Mouse (Mus musculus): Measurements from ENCODE around the gene Hes7. TPM values are rescaled to one million over a fixed set of nuclear protein-coding genes. Genes with fewer than 3 reads are reported as not detected.
A peak's percentile ranks its signal among the peaks of the same experiment; 100 is the strongest.

The Hes7 gene
- polyA plus RNA-seq, 1 experiment from 2014 or later: 0.29 TPM

DNA sequence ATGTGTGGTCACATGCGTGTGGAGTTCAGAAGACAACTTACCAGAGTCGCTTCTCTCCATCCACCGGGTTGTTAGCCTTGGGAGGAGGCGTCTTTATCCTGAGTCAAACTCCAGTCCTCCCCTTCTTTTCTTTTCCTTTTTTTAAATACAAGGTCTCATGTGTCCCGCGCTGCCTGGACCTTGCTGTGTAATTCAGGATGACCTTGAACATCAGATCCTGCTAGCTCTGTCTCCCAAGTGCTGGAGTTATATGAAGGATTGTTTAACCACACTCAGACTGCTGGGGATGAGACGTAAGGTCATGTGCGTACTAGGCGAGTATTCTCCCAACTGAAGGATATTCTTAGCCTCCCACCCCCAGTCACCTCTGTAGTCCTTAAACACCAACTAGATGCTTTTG is 42.9 kb upstream of the Hes7 start:
- Histone ChIP-seq H3K27ac (replicated peaks) (no peak overlapping the region), H3K36me3 (ENCODE audit: control insufficient read depth, insufficient read depth, low read length) (no peaks in the 10 kb centered on the region), H3K9me3 (ENCODE audit: control insufficient read depth, low read length) (no peaks in the 10 kb centered on the region), H3K4me2 (replicated peaks; ENCODE audit: low read depth) (no peak overlapping the region), H3K27me3 (ENCODE audit: control insufficient read depth, insufficient read depth, low read length) (no peaks in the 10 kb centered on the region), H3K4me1 (replicated peaks; ENCODE audit: control insufficient read depth, insufficient read depth) (no peaks in the 10 kb centered on the region), H3K4me3 (ENCODE audit: low read depth, low read length) (no peak overlapping the region), H3K9ac (ENCODE audit: low read length) (no peak overlapping the region)
- ATAC-seq (ENCODE audit: low FRiP score, low TSS enrichment) (no peak), DNase-seq (ENCODE audit: low spot score) (no peak)
- WGBS: 79% methylated on average over 9 of the region's 9 CpGs
- TF ChIP-seq EP300 (optimal IDR thresholded peaks at IDR 0.05): no peak
- no peak for TF ChIP-seq CTCF (IDR thresholded peaks at IDR 0.05; ENCODE audit: low read depth)

DNA sequence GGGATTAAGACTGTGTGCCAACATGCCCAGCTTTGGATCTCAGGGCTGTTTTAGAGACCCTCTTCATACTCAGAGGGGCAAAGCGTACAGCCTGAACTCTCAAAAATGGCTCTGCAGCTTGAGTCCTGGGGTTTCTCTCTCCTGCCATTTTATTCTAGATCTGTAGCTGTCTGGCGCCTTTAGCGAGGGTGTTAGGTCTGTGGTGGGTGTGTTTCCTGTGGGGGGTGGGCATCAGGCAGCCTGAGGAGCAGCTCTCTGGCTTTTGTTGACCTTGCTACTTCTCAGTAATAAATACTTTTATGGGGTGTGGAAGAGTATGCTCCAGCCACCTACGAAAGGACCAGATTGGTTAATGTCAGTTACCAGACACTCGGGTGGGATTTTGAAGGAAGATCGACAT is 42.2 kb upstream of the Hes7 start:
- no peaks in the 10 kb centered on the region for H3K36me3 ChIP-seq (ENCODE audit: control insufficient read depth, insufficient read depth, low read length)
- DNase-seq (ENCODE audit: low spot score) (no peak), ATAC-seq (ENCODE audit: low FRiP score, low TSS enrichment) (no peak)
- no peaks in the 10 kb centered on the region for H3K27me3 ChIP-seq (ENCODE audit: control insufficient read depth, insufficient read depth, low read length)
- H3K9ac ChIP-seq (ENCODE audit: low read length): no peak overlapping the region
- H3K9me3 ChIP-seq (ENCODE audit: control insufficient read depth, low read length): no peaks in the 10 kb centered on the region
- TF ChIP-seq CTCF (IDR thresholded peaks at IDR 0.05; ENCODE audit: low read depth): no peak
- no peak for TF ChIP-seq EP300 (optimal IDR thresholded peaks at IDR 0.05)
- no peak overlapping the region for H3K4me2 ChIP-seq (replicated peaks; ENCODE audit: low read depth)
- WGBS: 73% methylated on average over 6 of the region's 6 CpGs
- no peaks in the 10 kb centered on the region for H3K4me1 ChIP-seq (replicated peaks; ENCODE audit: control insufficient read depth, insufficient read depth)
- H3K4me3 ChIP-seq (ENCODE audit: low read depth, low read length): no peak overlapping the region
- H3K27ac ChIP-seq (replicated peaks): no peak overlapping the region

DNA sequence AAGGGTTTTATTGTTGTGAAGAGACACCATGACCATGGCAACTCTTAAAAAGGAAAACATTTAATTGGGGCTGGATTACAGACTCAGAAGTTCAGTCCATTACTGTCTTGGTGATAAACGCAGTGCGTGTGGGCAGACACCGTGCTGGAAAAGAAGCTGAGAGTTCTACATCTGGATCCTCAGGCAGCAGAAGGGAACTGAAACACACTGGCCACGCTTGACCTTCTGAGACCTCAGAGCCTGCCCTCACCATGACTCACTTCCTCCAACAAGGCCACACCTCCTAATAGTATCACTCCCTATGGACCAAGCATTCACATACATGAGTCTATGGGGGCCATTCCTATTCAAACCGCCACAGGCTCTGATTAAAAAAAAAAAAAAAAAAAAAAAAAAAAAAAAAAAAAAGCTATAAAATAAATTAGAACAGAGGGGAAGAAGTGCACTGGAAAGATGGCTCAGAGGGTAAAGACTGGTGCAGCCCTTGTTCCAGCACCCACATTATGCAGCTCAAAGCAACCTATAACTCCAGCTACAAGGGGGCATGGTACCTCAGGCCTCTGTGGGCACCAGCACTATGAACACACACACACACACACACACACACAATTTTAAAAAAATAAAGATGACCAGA is 41.3 kb upstream of the Hes7 start:
- no peaks in the 10 kb centered on the region for H3K9me3 ChIP-seq (ENCODE audit: control insufficient read depth, low read length)
- no peak overlapping the region for H3K27ac ChIP-seq (replicated peaks)
- ATAC-seq (ENCODE audit: low FRiP score, low TSS enrichment) (peak; percentile 58), DNase-seq (ENCODE audit: low spot score) (no peak)
- H3K4me3 ChIP-seq (ENCODE audit: low read depth, low read length): no peak overlapping the region
- 58% methylated on average over 5 of the region's 5 CpGs for whole genome bisulfite sequencing
- no peak overlapping the region for H3K4me2 ChIP-seq (replicated peaks; ENCODE audit: low read depth)
- no peaks in the 10 kb centered on the region for H3K27me3 ChIP-seq (ENCODE audit: control insufficient read depth, insufficient read depth, low read length)
- no peak overlapping the region for H3K9ac ChIP-seq (ENCODE audit: low read length)
- H3K4me1 ChIP-seq (replicated peaks; ENCODE audit: control insufficient read depth, insufficient read depth): no peaks in the 10 kb centered on the region
- H3K36me3 ChIP-seq (ENCODE audit: control insufficient read depth, insufficient read depth, low read length): no peaks in the 10 kb centered on the region
- TF ChIP-seq EP300 (optimal IDR thresholded peaks at IDR 0.05): no peak
- no peak for TF ChIP-seq CTCF (IDR thresholded peaks at IDR 0.05; ENCODE audit: low read depth)

DNA sequence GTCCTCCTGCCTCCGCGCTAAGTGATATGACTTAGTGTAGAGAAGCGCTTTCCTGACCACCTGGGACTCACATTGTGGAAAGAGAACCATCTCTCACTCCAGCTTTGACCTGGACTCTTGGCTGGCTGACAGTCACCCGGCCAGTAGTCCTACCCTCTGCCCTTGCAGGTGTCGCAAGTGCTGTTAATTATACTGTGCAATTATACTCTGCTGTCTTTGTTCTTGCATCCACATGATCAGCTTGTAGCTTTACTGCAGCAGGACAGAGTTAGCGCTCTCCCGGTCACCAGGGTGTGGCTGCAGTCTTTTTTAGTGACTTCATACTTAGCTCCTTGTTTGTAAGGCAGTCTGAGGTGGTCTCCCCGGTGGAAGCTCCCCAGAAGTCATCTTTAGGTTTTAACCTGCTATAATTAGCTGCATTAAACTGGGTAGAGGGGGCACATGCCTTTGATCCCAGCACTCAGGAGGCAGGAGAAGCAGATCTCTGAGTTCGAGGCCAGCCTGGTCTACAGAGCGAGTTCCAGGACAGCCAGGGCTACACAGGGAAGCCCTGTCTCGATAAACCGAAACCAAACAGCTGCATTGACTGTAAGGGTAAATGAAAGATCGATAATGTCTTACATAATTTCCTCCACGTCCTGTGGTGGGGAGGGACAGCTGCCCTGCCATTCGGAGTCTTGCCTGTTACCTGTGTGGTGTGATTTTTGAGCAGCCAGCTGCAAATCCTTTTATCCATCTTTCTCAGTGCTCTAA is 39.9 kb upstream of the Hes7 start:
- H3K4me3 ChIP-seq (ENCODE audit: low read depth, low read length): no peak overlapping the region
- H3K4me1 ChIP-seq (replicated peaks; ENCODE audit: control insufficient read depth, insufficient read depth): no peaks in the 10 kb centered on the region
- no peak overlapping the region for H3K9ac ChIP-seq (ENCODE audit: low read length)
- H3K36me3 ChIP-seq (ENCODE audit: control insufficient read depth, insufficient read depth, low read length): no peaks in the 10 kb centered on the region
- no peak for TF ChIP-seq EP300 (optimal IDR thresholded peaks at IDR 0.05)
- no peak for TF ChIP-seq CTCF (IDR thresholded peaks at IDR 0.05; ENCODE audit: low read depth)
- no peaks in the 10 kb centered on the region for H3K9me3 ChIP-seq (ENCODE audit: control insufficient read depth, low read length)
- H3K4me2 ChIP-seq (replicated peaks; ENCODE audit: low read depth): no peak overlapping the region
- H3K27me3 ChIP-seq (ENCODE audit: control insufficient read depth, insufficient read depth, low read length): no peaks in the 10 kb centered on the region
- ATAC-seq (ENCODE audit: low FRiP score, low TSS enrichment): 0 out of 2 replicates have a peak, but pooled peaks have one; percentile 43
- no peak overlapping the region for H3K27ac ChIP-seq (replicated peaks)
- 77% methylated on average over 15 of the region's 15 CpGs for WGBS
- DNase-seq (ENCODE audit: low spot score): no peak

DNA sequence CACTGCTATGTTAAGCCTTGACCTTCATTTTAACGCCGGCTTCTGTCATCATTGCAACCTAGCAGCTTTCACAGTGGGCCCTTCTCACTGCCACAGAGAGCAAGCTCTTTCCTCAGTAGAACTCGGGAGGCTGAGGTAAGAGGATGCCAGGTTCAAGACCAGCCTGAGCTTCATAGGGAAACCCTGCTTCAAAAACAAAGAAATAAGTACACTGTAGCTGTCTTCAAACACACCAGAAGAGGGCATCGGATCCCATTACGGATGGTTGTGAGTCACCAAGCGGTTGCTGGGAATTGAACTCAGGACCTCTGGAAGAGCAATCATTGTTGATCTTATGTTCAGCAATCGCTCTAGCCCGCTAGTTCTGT is 39.4 kb upstream of the Hes7 start:
- no peaks in the 10 kb centered on the region for H3K36me3 ChIP-seq (ENCODE audit: control insufficient read depth, insufficient read depth, low read length)
- WGBS: 89% methylated on average over 8 of the region's 8 CpGs
- no peaks in the 10 kb centered on the region for H3K4me1 ChIP-seq (replicated peaks; ENCODE audit: control insufficient read depth, insufficient read depth)
- DNase-seq (ENCODE audit: low spot score) (no peak), ATAC-seq (ENCODE audit: low FRiP score, low TSS enrichment) (no peak)
- no peaks in the 10 kb centered on the region for H3K9me3 ChIP-seq (ENCODE audit: control insufficient read depth, low read length)
- no peak overlapping the region for H3K9ac ChIP-seq (ENCODE audit: low read length)
- H3K27ac ChIP-seq (replicated peaks): no peak overlapping the region
- H3K27me3 ChIP-seq (ENCODE audit: control insufficient read depth, insufficient read depth, low read length): no peaks in the 10 kb centered on the region
- no peak overlapping the region for H3K4me3 ChIP-seq (ENCODE audit: low read depth, low read length)
- H3K4me2 ChIP-seq (replicated peaks; ENCODE audit: low read depth): no peak overlapping the region
- TF ChIP-seq CTCF (IDR thresholded peaks at IDR 0.05; ENCODE audit: low read depth) (no peak), EP300 (optimal IDR thresholded peaks at IDR 0.05) (no peak)

DNA sequence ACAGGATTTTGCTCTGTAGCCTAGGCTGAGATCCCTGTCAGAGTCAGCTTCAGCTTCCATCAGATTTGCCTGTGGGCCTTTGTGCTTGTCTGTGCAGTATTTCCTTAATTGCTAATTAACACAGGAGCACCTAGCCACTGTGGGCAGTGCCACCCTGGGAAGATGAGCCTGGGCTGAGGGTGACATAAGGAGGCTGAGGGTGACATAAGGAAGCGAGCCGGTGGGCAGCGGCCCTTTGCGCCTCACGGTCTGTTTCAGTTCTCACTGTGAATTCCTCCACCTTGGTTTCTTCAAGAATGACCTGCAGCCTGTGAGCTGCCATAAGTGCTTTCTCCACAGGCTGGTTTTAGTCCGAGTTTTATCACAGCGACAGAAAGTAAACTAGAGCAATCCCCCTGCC is 38.6 kb upstream of the Hes7 start:
- DNase-seq (ENCODE audit: low spot score) (no peak), ATAC-seq (ENCODE audit: low FRiP score, low TSS enrichment) (no peak)
- Histone ChIP-seq H3K36me3 (ENCODE audit: control insufficient read depth, insufficient read depth, low read length) (no peaks in the 10 kb centered on the region), H3K27ac (replicated peaks) (no peak overlapping the region), H3K4me3 (ENCODE audit: low read depth, low read length) (no peak overlapping the region), H3K27me3 (ENCODE audit: control insufficient read depth, insufficient read depth, low read length) (no peaks in the 10 kb centered on the region), H3K4me2 (replicated peaks; ENCODE audit: low read depth) (no peak overlapping the region), H3K9ac (ENCODE audit: low read length) (no peak overlapping the region), H3K9me3 (ENCODE audit: control insufficient read depth, low read length) (no peaks in the 10 kb centered on the region), H3K4me1 (replicated peaks; ENCODE audit: control insufficient read depth, insufficient read depth) (no peaks in the 10 kb centered on the region)
- TF ChIP-seq EP300 (optimal IDR thresholded peaks at IDR 0.05) (no peak), CTCF (IDR thresholded peaks at IDR 0.05; ENCODE audit: low read depth) (no peak)
- 78% methylated on average over 7 of the region's 7 CpGs for WGBS

All from stomach, postnatal 0 days (tissue).